Mouse (Mus musculus): ENCODE measurements at regions not wholly inside any gene's neighbourhood (a gene's known extent, or its start where the extent isn't known, plus 50 kb on each side); places are given as distances from the start of the nearest gene placed in this dataset.

DNA sequence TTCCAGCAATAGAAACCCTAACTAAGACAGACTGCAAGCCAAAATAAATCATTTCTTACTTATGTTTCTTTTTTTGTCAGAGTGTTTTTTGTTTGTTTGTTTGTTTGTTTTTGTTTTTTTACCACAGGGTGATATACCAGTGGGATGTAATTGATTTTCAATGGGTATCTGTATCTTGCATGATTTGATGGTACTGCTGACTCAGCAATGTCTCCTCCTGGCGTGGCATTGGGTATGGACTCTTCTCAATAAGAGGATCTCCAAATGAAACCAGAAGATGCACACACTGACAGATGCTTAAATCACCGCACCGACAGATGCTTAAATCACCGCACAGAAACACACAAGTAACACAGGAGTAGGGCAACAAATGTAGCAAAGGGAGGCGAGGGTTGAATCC, 54.8 kb upstream of the Lnx1 start:
- Histone ChIP-seq H3K4me3 (ENCODE audit: low read length) (no peak overlapping the region), H3K36me3 (ENCODE audit: control insufficient read depth, insufficient read depth, low read length) (no peaks in the 10 kb centered on the region), H3K9me3 (ENCODE audit: control insufficient read depth, low read length) (no peaks in the 10 kb centered on the region), H3K4me1 (replicated peaks; ENCODE audit: control insufficient read depth, insufficient read depth, low read length) (no peaks in the 10 kb centered on the region), H3K27me3 (ENCODE audit: control insufficient read depth, insufficient read depth, low read depth, low read length) (no peaks in the 10 kb centered on the region), H3K9ac (ENCODE audit: low read length) (no peak overlapping the region), H3K4me2 (ENCODE audit: low read depth, low read length) (no peak overlapping the region), H3K27ac (ENCODE audit: low read length) (no peak overlapping the region)
- WGBS: 95% methylated on average over 5 of the region's 5 CpGs
- no peak for ATAC-seq (ENCODE audit: low read depth)

DNA sequence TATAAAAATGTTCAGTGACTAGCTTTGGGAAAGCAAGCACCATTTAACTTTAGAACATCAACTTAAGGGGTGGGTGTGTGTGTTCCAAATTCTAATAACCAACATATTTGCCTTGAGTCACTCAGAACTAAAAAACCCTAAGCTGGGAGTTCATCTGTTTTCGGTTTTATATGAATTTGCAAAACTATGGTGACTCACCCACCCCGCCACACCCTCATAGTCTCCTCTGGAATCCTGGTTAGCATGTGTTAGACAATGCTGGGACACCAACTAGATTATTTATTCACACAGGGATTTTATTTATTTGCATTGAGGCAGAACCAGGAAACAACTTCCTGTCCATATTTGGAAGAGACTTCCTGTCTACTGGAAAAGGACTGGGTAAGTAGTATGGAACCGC, 50.2 kb upstream of the Lnx1 start:
- Histone ChIP-seq H3K9ac (ENCODE audit: low read length) (no peak overlapping the region), H3K36me3 (ENCODE audit: control insufficient read depth, insufficient read depth, low read length) (no peaks in the 10 kb centered on the region), H3K4me2 (ENCODE audit: low read depth, low read length) (no peak overlapping the region), H3K9me3 (ENCODE audit: control insufficient read depth, low read length) (no peaks in the 10 kb centered on the region), H3K4me1 (replicated peaks; ENCODE audit: control insufficient read depth, insufficient read depth, low read length) (no peaks in the 10 kb centered on the region), H3K27ac (ENCODE audit: low read length) (no peak overlapping the region), H3K27me3 (ENCODE audit: control insufficient read depth, insufficient read depth, low read depth, low read length) (no peaks in the 10 kb centered on the region), H3K4me3 (ENCODE audit: low read length) (no peak overlapping the region)
- WGBS: 89% methylated on average over 3 of the region's 3 CpGs
- ATAC-seq (ENCODE audit: low read depth): no peak
